Mouse (Mus musculus) heart, adult 9 months (tissue): Measurements from ENCODE around the gene Plekhd1.

Experiments
- DNase-seq, 2 experiments: peaks; one replicate each; pipeline ENCODE4 v3.0.0; 2022; ENCODE audit warnings: low spot score in 2 of 2

Gene Plekhd1

DNA sequence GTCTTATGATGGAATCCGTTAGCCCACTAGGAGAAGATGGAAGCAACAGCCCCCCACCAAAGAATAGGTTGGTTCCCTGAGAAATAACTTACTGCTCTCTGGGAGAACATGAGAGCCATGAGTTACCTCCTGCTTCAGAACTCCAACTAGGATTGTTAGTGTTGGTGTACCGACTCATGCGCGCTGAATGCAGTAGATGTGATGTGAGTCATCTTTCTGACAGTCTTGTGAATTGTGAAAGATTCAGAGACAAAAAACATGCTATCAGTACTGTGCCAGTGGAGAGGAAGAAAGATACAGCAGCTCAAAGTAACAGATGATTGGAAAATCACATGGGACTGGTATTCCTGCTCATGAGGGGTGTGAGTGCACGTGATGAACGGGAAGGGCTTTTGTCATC is 59.2 kb downstream of the Plekhd1 start:
- DNase-seq, result no peak

DNA sequence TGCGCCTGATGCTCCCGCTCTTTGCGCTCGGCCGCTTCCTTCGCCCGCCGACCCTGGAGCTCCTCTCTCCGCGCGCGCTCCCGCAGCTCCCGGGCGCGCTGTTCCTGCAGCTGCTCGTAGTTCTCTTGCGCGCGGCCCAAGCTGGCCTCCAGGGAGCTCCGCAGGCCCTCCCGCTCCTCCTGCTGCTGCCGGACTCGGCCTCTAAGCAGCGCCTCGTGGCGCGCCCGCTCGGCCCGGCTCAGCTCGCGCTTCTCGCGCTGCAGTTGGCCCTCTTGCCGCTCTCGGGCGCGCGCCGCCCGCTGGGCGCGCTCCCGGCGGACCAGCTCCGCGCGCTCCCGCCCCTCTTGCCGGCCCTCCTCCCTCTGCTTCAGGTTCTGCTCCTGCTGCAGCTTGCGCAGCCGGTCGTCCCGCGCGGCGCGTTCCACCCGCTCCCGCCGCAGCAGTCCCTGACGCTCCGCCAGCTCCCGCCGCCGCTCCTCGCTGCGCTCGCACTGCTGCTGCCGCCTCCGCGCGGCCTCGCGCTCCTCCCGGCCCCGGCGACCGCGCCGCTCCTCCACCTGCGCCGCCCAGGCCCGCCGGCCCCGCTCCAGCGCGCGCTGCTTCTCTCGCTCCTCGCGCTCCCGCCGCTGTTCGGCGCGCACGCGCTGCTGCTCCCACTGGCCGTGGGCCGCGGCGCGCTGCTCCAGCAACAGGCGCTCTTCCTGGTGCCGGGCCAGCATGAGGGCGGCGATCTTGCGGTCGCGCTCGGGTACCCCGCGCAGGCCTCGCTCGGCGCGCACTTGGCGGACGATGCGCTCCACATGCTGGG is 65.6 kb downstream of the Plekhd1 start:
- peak; percentile 60 to 63 for DNase-seq

DNA sequence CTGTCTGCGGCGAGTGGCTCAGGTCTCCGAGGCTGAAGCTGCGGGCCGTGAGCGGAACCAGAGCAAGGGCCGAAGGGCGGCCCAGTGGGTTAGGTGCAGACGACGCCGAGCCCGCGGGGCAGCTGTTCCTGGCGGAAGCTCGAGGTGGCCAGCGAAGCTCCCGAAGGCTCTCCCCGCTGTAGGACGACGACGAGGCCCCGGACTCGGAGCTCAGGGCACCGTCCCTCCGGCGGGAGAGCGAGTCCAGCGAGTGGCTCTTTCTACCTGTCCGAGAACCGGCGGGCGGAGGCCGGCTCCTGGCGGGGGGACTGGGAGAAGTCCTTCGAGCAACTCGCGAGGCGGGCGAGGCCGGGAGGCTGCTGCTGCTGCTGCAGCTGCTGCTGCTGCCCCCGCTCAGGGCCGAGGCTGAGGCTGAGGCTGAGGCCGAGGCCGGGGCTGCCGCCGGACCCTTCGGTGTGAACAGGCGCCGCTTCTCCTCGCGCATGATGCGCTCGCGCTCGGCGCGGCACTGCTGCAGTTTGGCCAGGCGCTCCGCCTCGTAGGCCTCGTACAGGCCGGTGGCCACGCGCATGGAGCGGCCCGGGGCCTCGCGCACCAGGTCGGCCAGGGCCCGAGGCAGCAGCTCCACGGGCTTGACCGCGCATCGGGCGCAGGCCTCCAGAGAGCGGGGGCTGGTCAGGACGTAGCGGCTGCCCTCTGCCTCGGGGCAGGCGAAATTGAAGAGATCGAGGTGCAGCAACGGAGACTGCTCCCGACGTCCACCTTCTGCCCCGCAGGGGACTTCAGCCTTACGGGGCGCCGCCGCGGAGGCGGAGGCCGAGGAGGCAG is 66.4 kb downstream of the Plekhd1 start:
- no peak for DNase-seq

DNA sequence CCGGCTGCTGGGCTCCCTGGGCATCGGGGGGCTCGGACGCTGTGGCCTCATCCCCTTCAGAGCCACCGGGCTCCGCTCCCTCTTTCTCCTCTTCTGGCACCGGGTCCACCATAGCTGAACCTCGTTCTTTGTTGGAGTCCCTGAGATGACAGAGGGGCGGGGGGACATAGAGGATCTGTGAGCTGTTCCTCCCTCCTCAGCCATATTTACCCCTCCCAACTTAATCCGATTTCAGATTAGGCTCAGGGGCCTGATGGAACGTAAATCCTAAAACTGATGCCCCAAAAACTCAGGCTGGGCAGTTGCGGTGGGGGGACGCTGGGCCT is 67.0 kb downstream of the Plekhd1 start:
- DNase-seq, result no peak

DNA sequence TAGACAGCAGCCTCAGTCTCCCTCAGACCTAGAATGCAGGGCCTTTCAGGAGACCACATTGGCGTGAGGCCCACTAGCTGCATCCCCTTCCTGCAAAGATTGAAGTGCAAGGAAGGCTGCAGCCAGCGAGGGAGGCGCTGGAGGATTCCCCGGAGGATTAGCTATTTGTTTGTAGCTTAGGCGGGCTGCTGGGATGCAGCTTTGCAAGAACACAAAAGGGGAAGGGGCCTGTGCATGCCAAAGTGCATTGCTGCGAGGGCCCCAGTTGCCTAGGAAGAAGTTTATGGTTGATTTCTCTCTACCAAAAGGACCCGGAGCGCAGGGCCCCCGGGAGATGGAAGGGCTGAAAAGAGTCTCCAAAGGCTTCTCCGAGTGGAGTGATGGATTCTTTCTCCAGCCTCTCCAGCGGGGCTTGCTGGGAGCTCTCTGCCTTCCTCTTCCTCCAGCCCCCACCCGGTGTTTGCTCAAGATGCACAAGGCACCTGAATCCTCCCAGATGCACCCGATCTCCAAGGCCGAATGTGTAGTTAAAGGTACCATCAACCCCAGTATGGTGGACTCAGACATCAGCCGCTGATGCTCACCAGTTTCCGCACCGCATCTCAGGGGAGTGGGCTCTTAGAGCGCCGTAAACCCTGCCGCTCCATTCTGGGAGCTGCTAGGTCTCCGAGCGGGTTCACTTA is 67.5 kb downstream of the Plekhd1 start:
- DNase-seq, result no peak

DNA sequence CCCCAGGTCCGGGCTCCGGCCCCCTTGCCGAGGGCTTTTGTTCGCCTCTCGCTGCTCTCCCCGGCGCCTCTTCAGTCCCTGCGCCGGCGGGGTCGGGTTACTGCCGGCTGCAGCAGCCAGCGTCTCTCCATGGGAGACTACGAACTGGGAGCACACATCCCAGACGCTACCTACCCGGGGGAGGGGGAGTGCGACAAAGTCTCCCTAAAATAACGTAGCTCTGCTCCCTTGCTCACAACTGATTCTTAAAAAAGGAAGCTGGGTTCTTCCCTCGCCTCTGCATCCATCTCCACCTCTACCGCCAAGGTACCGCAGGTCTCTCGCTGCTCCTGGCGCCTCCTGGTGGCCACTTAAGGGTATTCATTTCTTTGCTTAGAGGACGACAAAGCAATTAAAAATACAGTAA is 68.0 kb downstream of the Plekhd1 start, which contains the start of gene Ccdc177:
Gene Ccdc177 (minus strand): TSS at position 292 of the 406 bp plus-strand sequence.
- peak; percentile 24 to 64 for DNase-seq

DNA sequence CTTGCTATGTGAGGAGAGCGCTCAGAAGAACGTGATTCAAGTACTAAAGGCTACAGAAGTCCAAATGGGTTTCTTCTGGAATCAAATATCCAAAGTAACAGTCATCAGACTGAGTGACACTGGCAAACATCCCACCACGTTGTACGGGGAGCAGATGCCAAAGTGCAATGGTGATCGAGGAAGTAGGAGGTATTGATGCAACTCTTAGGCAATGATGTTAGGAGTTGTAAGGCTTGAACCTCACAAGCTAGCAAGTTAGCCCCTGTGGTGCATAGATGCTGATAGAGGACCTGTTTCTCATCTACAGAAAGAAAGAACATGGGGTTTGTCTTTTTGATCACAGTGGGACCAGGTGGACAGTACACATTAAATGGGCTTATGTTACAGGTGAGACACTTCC is 70.6 kb downstream of the Plekhd1 start:
- DNase-seq, result no peak

DNA sequence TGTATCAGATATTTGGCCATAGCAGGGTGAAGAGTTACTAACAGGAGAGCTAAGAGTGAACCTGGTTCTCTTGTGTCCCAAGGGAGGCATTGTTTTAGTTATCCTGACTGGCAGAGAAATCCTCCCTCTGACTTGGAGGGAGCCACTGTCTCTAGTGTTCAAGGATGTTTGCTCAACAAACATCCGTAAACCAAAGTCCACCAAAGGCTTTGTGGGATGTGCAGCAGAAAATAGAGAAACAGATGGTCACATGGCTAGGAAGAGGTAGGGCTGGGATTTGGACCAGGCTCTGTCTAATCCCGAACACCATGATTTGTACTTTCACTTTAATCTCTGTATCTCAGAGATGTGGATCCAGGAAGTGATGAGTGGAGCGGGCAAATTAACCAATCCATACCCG is 71.7 kb downstream of the Plekhd1 start:
- DNase-seq, result no peak

DNA sequence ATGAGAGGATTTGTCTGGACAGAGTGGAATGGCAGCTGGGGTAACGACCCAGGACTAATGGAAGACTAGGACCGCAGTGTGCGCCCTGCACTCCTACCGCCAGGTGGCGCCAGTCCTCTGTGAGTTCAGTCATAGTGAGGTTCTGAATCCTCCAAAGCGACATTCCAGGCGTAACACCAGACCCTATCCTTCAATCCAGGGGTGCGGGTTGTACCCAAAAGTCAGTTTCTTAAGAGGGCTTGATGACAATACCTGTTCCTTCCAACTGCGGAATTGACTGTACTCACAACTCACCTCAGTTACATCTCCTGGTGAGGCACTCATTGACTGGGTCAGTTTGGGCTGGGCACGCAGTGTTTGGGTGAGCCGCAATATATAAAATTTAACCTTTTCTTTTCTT is 77.3 kb downstream of the Plekhd1 start:
- peak; percentile 47 to 62 for DNase-seq
